Mouse (Mus musculus): ENCODE results near the gene Gtpbp6. TPM values are rescaled to one million over a fixed set of nuclear protein-coding genes. Genes with fewer than 3 reads are reported as not detected.
A peak's percentile ranks its signal among the peaks of the same experiment; 100 is the strongest.
"Not testable (repeated sequence)": the region's sequence is repeated elsewhere in the genome, so short reads cannot be mapped to it uniquely, and the experiment has no call there.

The Gtpbp6 gene
- polyA plus RNA-seq, 1 experiment from 2014 or later = 22.0 TPM

DNA sequence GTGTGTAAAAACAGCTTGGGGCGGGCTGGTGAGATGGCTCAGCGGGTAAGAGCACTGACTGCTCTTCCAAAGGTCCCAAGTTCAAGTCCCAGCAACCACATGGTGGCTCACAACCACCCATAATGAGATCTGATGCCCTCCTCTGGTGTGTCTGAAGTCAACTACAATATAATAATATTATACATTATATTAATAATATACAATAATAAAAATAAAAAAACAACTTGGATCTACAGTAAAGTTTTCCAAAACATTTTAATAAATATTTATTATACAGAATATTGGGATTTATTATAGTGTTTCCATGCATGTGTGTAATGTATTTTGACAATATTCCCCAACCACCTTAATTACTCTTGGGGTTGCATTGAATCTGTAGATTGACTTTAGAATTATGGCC lies 35.6 kb downstream of the Gtpbp6 start, which contains the start of gene Gm17655:
Gene Gm17655, minus strand, starts transcription at position 101 of the 400 bp plus-strand sequence.
- H3K4me2 ChIP-seq (ENCODE audit: low read length); H3K27ac ChIP-seq (replicated peaks in 1 of 2; ENCODE audit: control insufficient read depth in 1 of 2, insufficient read depth in 1 of 2, low read depth in 2 of 2, low read length in 2 of 2); H3K36me3 ChIP-seq (ENCODE audit: control insufficient read depth, insufficient read depth, low read length); ATAC-seq (ENCODE audit: insufficient number of reproducible peaks, insufficient read depth, low FRiP score, low read depth); H3K27me3 ChIP-seq (ENCODE audit: control insufficient read depth, insufficient read depth, low read length); H3K4me3 ChIP-seq (ENCODE audit: control insufficient read depth in 1 of 2, insufficient read depth in 1 of 2, low read depth in 1 of 2, low read length in 2 of 2); H3K4me1 ChIP-seq (ENCODE audit: control insufficient read depth in 2 of 2, insufficient read depth in 2 of 2, low read length in 2 of 2); H3K9ac ChIP-seq (ENCODE audit: low read length): not testable (repeated sequence)
- WGBS = 67% methylated on average over 2 of the region's 2 CpGs
- H3K9me3 ChIP-seq (ENCODE audit: control insufficient read depth, low read length) = peaks cover 25% of the 10 kb centered on the region

DNA sequence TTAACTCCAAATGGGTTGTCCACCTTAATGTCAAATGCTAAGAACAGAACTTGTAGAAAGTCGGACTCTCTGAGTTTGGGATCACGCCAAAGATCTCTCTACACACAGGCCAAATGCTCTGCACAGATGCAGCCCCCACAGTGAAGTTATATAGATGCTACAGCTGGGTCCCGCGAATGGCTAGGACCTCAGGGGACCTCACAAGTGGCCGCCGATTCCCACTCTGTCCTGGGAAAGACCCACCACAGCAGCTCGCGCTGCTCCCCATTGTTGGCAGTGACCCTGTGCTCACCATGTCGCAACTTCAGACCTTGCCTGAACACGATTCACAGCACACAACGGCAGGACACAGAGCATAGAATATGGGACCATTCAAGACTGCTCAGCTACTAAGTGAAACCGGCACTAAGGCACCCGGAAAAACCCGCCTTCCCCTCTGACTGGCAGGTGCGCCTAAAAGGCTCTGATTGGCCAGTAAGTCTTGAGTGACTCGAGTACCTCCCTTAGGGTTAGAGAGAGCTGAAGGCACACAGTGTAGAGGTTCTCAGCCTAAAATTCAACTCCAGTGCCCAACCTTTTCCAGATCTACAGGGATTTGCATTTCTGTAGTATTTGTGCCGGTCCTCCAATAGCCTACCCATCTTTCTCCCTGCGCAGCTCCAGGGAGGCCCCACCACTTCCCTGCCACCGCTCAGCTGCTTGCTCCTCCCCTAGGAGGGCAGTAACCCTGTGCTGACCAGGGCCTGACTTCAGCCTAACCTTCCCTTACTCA lies 50.2 kb downstream of the Gtpbp6 start:
- 3% methylated on average over 19 of the region's 19 CpGs for WGBS
- ATAC-seq (ENCODE audit: insufficient number of reproducible peaks, insufficient read depth, low FRiP score, low read depth) = peak; percentile 98
- peak overlapping the region in 1 of 2 experiments; percentile 60; a peak in 1 of 4 replicates for H3K27ac ChIP-seq (replicated peaks in 1 of 2; ENCODE audit: control insufficient read depth in 1 of 2, insufficient read depth in 1 of 2, low read depth in 2 of 2, low read length in 2 of 2)

More for the DNA sequence above, 50.2 kb downstream of the Gtpbp6 start:
- peak overlapping the region; percentile 54 for H3K4me2 ChIP-seq (ENCODE audit: low read length)
- H3K4me1 ChIP-seq (ENCODE audit: control insufficient read depth in 2 of 2, insufficient read depth in 2 of 2, low read length in 2 of 2) = no peaks in the 10 kb centered on the region
- peak overlapping the region; percentile 58 to 86 for H3K4me3 ChIP-seq (ENCODE audit: control insufficient read depth in 1 of 2, insufficient read depth in 1 of 2, low read depth in 1 of 2, low read length in 2 of 2)
- H3K36me3 ChIP-seq (ENCODE audit: control insufficient read depth, insufficient read depth, low read length) = no peaks in the 10 kb centered on the region
- no peaks in the 10 kb centered on the region for H3K27me3 ChIP-seq (ENCODE audit: control insufficient read depth, insufficient read depth, low read length)
- H3K9ac ChIP-seq (ENCODE audit: low read length) = peak overlapping the region; percentile 75
- H3K9me3 ChIP-seq (ENCODE audit: control insufficient read depth, low read length) = no peaks in the 10 kb centered on the region

Other genes starting within 250 kb of the Gtpbp6 start
- 0.22 and 0.45 TPM in 2 replicates for gene Gm15446, start 184.8 kb downstream of the Gtpbp6 start, polyA plus RNA-seq (2014; fragmentation: Nextera tagmentation; extraction: Ambion mirVana)
- 10.6 and 12.1 TPM in 2 replicates for gene Zfp932, start 111.7 kb downstream of the Gtpbp6 start, polyA plus RNA-seq (2014; fragmentation: Nextera tagmentation; extraction: Ambion mirVana)
- 1.3 and 3.9 TPM in 2 replicates for gene Gm17655, start 35.7 kb downstream of the Gtpbp6 start, polyA plus RNA-seq (2014; fragmentation: Nextera tagmentation; extraction: Ambion mirVana)
- 0.11 and 0.16 TPM in 2 replicates for gene Gm35315, start 13.8 kb downstream of the Gtpbp6 start, polyA plus RNA-seq (2014; fragmentation: Nextera tagmentation; extraction: Ambion mirVana)
- 0.23 and 0.30 TPM in 2 replicates for gene Plcxd1, start 8.2 kb downstream of the Gtpbp6 start, polyA plus RNA-seq (2014; fragmentation: Nextera tagmentation; extraction: Ambion mirVana)
- 2.4 and 2.7 TPM in 2 replicates for gene Zfp605, start 1.9 kb upstream of the Gtpbp6 start, polyA plus RNA-seq (2014; fragmentation: Nextera tagmentation; extraction: Ambion mirVana)
- 29.7 and 32.5 TPM in 2 replicates for gene Chfr, start 27.6 kb upstream of the Gtpbp6 start, polyA plus RNA-seq (2014; fragmentation: Nextera tagmentation; extraction: Ambion mirVana)
- gene Golga3, start 68.5 kb upstream of the Gtpbp6 start, polyA plus RNA-seq (2014; fragmentation: Nextera tagmentation; extraction: Ambion mirVana) = 18.7 and 19.1 TPM in 2 replicates
- 25.4 and 27.3 TPM in 2 replicates for gene Ankle2, start 122.8 kb upstream of the Gtpbp6 start, polyA plus RNA-seq (2014; fragmentation: Nextera tagmentation; extraction: Ambion mirVana)
- 56.3 and 58.3 TPM in 2 replicates for gene Pgam5, start 161.7 kb upstream of the Gtpbp6 start, polyA plus RNA-seq (2014; fragmentation: Nextera tagmentation; extraction: Ambion mirVana)
- gene Pxmp2, start 178.0 kb upstream of the Gtpbp6 start, polyA plus RNA-seq (2014; fragmentation: Nextera tagmentation; extraction: Ambion mirVana) = 14.6 and 19.4 TPM in 2 replicates
- gene Pole, start 178.1 kb upstream of the Gtpbp6 start, polyA plus RNA-seq (2014; fragmentation: Nextera tagmentation; extraction: Ambion mirVana) = 16.1 and 19.6 TPM in 2 replicates
- not detected in 2 replicates for gene P2rx2, start 235.0 kb upstream of the Gtpbp6 start, polyA plus RNA-seq (2014; fragmentation: Nextera tagmentation; extraction: Ambion mirVana)
- not detected in 2 replicates for gene Lrcol1, start 236.5 kb upstream of the Gtpbp6 start, polyA plus RNA-seq (2014; fragmentation: Nextera tagmentation; extraction: Ambion mirVana)